Mouse (Mus musculus) forelimb bud, embryonic 11.5 days (tissue): ENCODE data around the gene Tll1.
"Not testable (repeated sequence)": the region's sequence is repeated elsewhere in the genome, so short reads cannot be mapped to it uniquely, and the experiment has no call there.

Source experiments
- DNase-seq: peaks from one replicate; pipeline ENCODE4 v3.0.0-alpha.2; 2012; ENCODE audit warnings: low read depth, low spot score

Gene Tll1

GRCm38 (mm10) chr8:64059867-64060266, 146.2 kb downstream of the Tll1 start:
- DNase-seq: no peak

- DNase-seq: no peak
Measured at GRCm38 (mm10) chr8:64057571-64057970, 148.5 kb downstream of the Tll1 start.

GRCm38 (mm10) chr8:64048556-64048955, 157.5 kb downstream of the Tll1 start:
- peak; percentile 30 for DNase-seq

- no peak for DNase-seq
Measured at GRCm38 (mm10) chr8:64047963-64048505, 158.0 kb downstream of the Tll1 start.

- no peak for DNase-seq
Measured at GRCm38 (mm10) chr8:64041303-64041884, 164.7 kb downstream of the Tll1 start.

- DNase-seq: no peak
Measured at GRCm38 (mm10) chr8:64030672-64031385, 175.2 kb downstream of the Tll1 start.

- DNase-seq: no peak
Measured at GRCm38 (mm10) chr8:64030081-64030480, 176.0 kb downstream of the Tll1 start.

GRCm38 (mm10) chr8:64029525-64029924, 176.5 kb downstream of the Tll1 start:
- DNase-seq: no peak

GRCm38 (mm10) chr8:64024359-64024758, 181.7 kb downstream of the Tll1 start:
- peak; percentile 3 for DNase-seq

- peak; percentile 29 for DNase-seq
Measured at GRCm38 (mm10) chr8:64023579-64023978, 182.5 kb downstream of the Tll1 start.

GRCm38 (mm10) chr8:64023027-64023426, 183.0 kb downstream of the Tll1 start:
- no peak for DNase-seq

GRCm38 (mm10) chr8:63970612-63971391, 235.3 kb downstream of the Tll1 start:
- DNase-seq: not testable (repeated sequence)
